Mouse (Mus musculus): ENCODE measurements around the gene Rag1.

Gene Rag1

DNA sequence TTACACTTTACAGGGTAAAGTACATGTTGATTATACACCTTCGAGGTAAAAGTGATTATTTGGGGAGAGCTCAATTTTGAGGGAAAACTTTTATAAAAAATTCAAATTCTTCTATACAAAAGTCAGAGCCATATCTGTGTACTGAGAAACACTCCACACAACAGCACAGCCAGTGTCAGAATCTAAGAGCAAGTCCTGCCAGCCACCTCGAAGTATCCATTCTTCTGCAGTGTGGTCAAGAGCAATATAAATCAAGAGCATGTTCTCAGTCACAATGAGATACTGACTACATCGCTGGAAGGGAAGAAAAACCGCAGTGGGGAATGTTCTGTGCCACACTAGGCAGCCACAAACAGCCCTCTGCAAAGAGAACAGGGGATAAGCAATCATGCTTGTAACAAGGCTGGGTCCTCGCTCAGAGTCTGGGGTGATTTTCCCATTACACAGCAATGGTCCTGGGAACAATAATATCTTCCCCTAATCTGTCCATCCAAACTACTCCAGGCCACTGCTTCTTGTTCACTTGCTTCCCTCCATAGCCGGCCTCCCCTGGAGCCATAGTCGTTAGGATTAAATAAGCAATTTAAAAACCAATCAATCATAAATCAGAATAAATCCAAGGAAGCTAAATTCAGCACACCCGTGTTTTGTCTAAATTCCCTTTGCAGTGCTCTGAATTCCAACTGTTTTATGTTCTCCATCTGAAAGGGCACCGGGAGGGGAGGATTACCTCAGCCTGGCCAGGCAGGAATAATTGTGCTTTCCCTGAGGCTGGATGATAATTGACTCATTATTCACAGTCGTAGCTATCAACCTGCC is 57.1 kb downstream of the Rag1 start:
- no peak for DNase-seq (ENCODE audit: extremely low read depth, insufficient read length, low spot score)

DNA sequence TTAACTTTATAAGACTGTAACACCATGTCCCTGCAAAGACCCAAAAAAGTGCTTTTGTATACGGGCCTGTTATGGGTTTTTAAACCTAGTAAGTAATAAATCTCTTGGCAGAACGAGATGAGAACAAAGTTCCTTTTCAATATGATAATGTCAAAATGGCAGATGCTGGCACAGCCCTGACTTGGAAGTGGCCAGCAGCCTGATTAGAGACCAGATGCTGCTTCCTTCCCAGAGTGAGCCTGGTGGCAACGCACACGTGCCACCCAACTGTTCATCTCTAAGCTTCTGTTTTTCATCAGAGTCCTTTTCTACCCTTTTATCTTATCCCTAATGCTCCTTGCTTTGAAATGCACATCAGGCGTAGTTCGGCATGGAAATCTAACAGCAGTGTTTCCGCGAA is 57.9 kb downstream of the Rag1 start:
- no peak for DNase-seq (ENCODE audit: extremely low read depth, insufficient read length, low spot score)
